In genomic region chr4:43968650-43969049, GRCm38 (mm10) we compare ENCODE assay signal across 8 mouse cellular contexts. TPM values are rescaled to one million over a fixed set of nuclear protein-coding genes. Genes with fewer than 3 reads are reported as not detected.
DNase-seq lines count a peak whose midpoint lies in the region; ATAC-seq and TF ChIP-seq lines count a peak whose summit lies in the region.
"Had no signal": no experiment of that assay in that cellular context is flagged by ENCODE, and none has a peak within 500 bp of the region (broad histone marks: within the 10 kb centered on the region; RNA-seq: fewer than 3 reads in every experiment).

No protein-coding gene starts in this region.

- 0 out of 2 replicates have a peak overlapping the region, but pooled peaks have one; percentile 2 for H3K27ac ChIP-seq in heart, embryonic 13.5 days (replicated peaks)
- no peak overlapping the region for H3K27ac ChIP-seq in forebrain, embryonic 11.5 days (ENCODE audit: low read depth, low read length)

- peaks cover 31% of the 10 kb centered on the region for H3K79me3 ChIP-seq in C2C12 (ENCODE audit: low read depth)

- peak overlapping the region; percentile 33 for H3ac ChIP-seq in C2C12 (ENCODE audit: control insufficient read depth, insufficient read length, low read depth)

- 38% methylated on average over 13 of the region's 13 CpGs for WGBS in heart, embryonic 13.5 days
- WGBS in forebrain, embryonic 11.5 days = 47% methylated on average over 13 of the region's 13 CpGs

- H3K4me3 ChIP-seq in C2C12 (ENCODE audit: insufficient read depth, poor library complexity, severe bottlenecking) = no peak overlapping the region
- H3K4me3 ChIP-seq in heart, embryonic 13.5 days = no peak overlapping the region
- H3K4me3 ChIP-seq in forebrain, embryonic 11.5 days (ENCODE audit: low read depth, low read length) = no peak overlapping the region

- H3K27me3 ChIP-seq in C2C12 (ENCODE audit: control insufficient read depth, insufficient read depth, insufficient read length) = no peaks in the 10 kb centered on the region
- no peaks in the 10 kb centered on the region for H3K27me3 ChIP-seq in heart, embryonic 13.5 days (replicated peaks)
- no peaks in the 10 kb centered on the region for H3K27me3 ChIP-seq in forebrain, embryonic 11.5 days (ENCODE audit: control insufficient read depth, insufficient read depth, low read length)

- peaks cover 66% of the 10 kb centered on the region for H3K79me2 ChIP-seq in C2C12 (ENCODE audit: control insufficient read depth, insufficient read depth)

- H3K9ac ChIP-seq in heart, embryonic 13.5 days = peak overlapping the region; percentile 59
- no peak overlapping the region for H3K9ac ChIP-seq in forebrain, embryonic 11.5 days (ENCODE audit: low read length)

- H3K36me3 ChIP-seq in C2C12 (ENCODE audit: control insufficient read depth, insufficient read depth) = peaks cover 25% of the 10 kb centered on the region
- H3K36me3 ChIP-seq in heart, embryonic 13.5 days = peaks cover 14% of the 10 kb centered on the region
- no peaks in the 10 kb centered on the region for H3K36me3 ChIP-seq in forebrain, embryonic 11.5 days (ENCODE audit: control insufficient read depth, insufficient read depth, low read length)

- no peak for TF ChIP-seq CTCF in C2C12 (IDR thresholded peaks at IDR 0.05; ENCODE audit: control insufficient read depth, insufficient read depth, insufficient read length)

- peaks cover 74% of the 10 kb centered on the region for H3K4me1 ChIP-seq in heart, embryonic 13.5 days
- H3K4me1 ChIP-seq in forebrain, embryonic 11.5 days (replicated peaks; ENCODE audit: control insufficient read depth, insufficient read depth, low read length) = peaks cover 10% of the 10 kb centered on the region

- no peak for ATAC-seq in heart, embryonic 13.5 days (ENCODE audit: extremely low read depth, insufficient number of reproducible peaks, low FRiP score, low TSS enrichment)
- ATAC-seq in forebrain, embryonic 11.5 days (replicated peaks; ENCODE audit: low FRiP score) = no peak

- no peak overlapping the region for H3K4me2 ChIP-seq in heart, embryonic 13.5 days
- H3K4me2 ChIP-seq in forebrain, embryonic 11.5 days (ENCODE audit: low read depth, low read length, severe bottlenecking) = no peak overlapping the region

- no peaks in the 10 kb centered on the region for H3K9me3 ChIP-seq in heart, embryonic 13.5 days
- H3K9me3 ChIP-seq in forebrain, embryonic 11.5 days (ENCODE audit: control insufficient read depth, low read length) = no peaks in the 10 kb centered on the region

- DNase-seq in 3134 (ENCODE audit: extremely low read depth, insufficient read length, low spot score) = peak; percentile 71
- DNase-seq in cerebellum, postnatal 10 days = peak; percentile 72 to 80
- peak; percentile 83 to 89 for DNase-seq in kidney, postnatal 25 days
- DNase-seq in right cerebral cortex, adult 2 months (ENCODE audit: low spot score in 2 of 2) = peak; percentile 38 to 44
- DNase-seq in forebrain, embryonic 11.5 days (ENCODE audit: low spot score) = no peak

TF ChIP-seq in C2C12, 6 proteins besides CTCF, POLR2A, EP300 and RAD21:
- TF ChIP-seq MYOG (IDR thresholded peaks at IDR 0.05; ENCODE audit: control insufficient read depth, extremely low read depth, insufficient read length) (no peak), MAX (IDR thresholded peaks at IDR 0.05) (no peak), FOSL1 (IDR thresholded peaks at IDR 0.05; ENCODE audit: insufficient read depth, low read length, poor library complexity, severe bottlenecking) (peak; percentile 29), MYOD1 (IDR thresholded peaks at IDR 0.05; ENCODE audit: control insufficient read depth, insufficient read length, low read depth) (peak; percentile 20), USF1 (IDR thresholded peaks at IDR 0.05; ENCODE audit: low read depth) (no peak), CEBPB (IDR thresholded peaks at IDR 0.05; ENCODE audit: low read depth) (no peak)
TF ChIP-seq in C2C12: peak in this region for 2.

RNA-seq across cellular contexts. Expression of gene Glipr2, which starts 11.4 kb away (rescaled TPM):
- 101 TPM for polyA plus RNA-seq in C2C12 (2012; fragmentation: generic; extraction: Trizol)
- 63.2 and 72.4 TPM in 2 replicates for polyA plus RNA-seq in heart, embryonic 13.5 days (2015; fragmentation: Nextera tagmentation; extraction: Ambion mirVana)
- 75.5 and 79.1 TPM in 2 replicates for polyA plus RNA-seq in forebrain, embryonic 11.5 days (2014; fragmentation: Nextera tagmentation; extraction: Ambion mirVana)

RNA-seq across cellular contexts. Expression of gene Ccin, which starts 14.6 kb away (rescaled TPM):
- polyA plus RNA-seq in C2C12 (2012; fragmentation: generic; extraction: Trizol) = 0.04 TPM
- polyA plus RNA-seq in heart, embryonic 13.5 days (2015; fragmentation: Nextera tagmentation; extraction: Ambion mirVana) = not detected in 2 replicates
- not detected in 2 replicates for polyA plus RNA-seq in forebrain, embryonic 11.5 days (2014; fragmentation: Nextera tagmentation; extraction: Ambion mirVana)
- polyA plus RNA-seq: small intestine, adult 2 months had no signal

RNA-seq across cellular contexts. Expression of gene Clta, which starts 35.6 kb away (rescaled TPM):
- polyA plus RNA-seq in C2C12 (2012; fragmentation: generic; extraction: Trizol) = 470 TPM
- polyA plus RNA-seq in heart, embryonic 13.5 days (2015; fragmentation: Nextera tagmentation; extraction: Ambion mirVana) = 140 and 150 TPM in 2 replicates
- polyA plus RNA-seq in forebrain, embryonic 11.5 days (2014; fragmentation: Nextera tagmentation; extraction: Ambion mirVana) = 211 and 223 TPM in 2 replicates
